Mouse (Mus musculus): ENCODE data around the gene Gpalpp1.

The Gpalpp1 gene

DNA sequence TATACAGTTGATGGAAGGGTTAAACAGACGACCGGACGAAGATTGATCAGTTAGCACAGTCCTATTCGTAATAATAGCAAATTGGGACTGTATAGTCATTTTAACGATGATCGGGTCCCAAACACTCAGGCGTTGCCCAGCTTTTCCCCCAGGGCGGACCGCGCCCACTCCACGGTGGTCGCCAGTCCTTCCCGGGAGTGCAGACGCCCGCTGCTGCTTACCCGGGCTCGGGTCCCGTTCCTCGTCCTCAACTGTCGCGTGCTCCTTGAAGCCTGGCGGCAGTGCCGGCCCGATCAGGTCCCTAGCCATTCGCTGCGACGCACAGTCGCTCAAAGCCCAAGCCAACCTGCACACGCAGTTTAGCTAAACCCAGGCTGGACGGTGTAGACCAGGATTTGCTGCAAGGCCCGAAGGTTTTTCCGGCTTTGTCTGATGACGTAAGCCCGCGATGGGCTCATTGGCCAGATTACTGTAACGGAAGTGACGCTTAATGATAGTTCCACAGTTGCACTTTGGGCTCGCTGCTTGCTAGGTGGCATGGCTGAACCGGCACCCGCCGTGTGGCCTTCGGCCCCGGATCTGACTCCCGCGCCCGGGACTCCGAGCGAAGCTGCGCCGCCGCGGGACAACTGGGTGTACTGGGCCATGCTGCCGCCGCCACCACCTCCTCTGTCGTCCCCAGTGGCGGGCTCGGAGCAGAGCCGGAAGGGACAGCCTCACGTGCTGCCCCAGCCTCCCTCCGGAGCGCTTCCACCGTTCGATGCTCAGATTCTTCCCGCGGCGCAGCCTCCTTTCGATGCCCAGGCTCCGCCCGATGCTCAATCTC, at the start of gene Gpalpp1, which contains the start of gene Nufip1:
Gpalpp1 (minus strand) TSS at position 365 of the 826 bp plus-strand sequence.
Nufip1 (plus strand) TSS at position 496 of the 826 bp plus-strand sequence.
- peak; percentile 97 for DNase-seq

DNA sequence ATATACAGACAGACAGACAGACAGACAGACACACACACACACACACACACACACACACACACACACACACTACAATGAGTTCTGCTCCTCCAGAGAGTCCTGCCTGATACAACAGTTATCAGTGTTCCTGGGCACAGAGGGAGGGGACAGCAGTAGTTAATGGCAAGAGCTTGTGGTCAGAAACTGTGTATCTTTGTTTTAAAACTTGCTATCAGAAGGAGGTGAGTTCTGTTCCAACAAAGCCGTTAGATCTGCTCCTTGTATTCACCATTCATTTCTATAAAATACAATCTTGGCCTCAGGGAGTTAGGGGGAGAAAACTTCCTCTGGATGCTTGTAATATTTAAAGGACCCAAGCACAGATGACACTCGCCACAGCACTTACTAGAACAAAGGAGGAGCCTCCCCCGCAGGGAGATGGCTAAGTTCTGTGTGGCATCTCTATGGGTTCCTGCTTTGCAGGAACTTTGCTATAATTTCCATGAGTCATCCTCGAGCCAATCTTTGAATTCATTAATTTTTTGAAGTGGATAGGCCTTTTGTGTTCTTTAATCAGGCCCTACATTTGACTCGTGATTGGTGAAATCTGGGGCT, 47.7 kb upstream of the Gpalpp1 start:
- DNase-seq, result no peak

DNA sequence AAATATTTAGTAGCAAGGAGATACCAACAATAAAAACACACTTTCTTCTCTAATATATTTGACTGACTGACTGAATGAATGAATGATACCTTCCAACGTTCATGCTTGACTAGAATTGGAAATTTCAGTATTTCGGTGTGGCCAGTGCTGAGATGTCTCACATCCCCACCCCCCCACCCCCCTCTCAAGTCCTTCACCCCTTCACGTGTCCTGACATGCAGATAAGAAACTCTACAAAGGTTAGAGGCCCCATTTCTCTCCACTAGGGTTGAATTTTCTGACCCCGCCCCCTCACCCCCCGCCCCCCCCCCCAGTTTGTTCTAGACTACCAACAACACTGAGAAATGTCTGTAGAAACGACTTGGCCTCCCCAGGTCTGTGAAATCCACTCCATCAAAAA, 43.3 kb upstream of the Gpalpp1 start:
- DNase-seq, result no peak

DNA sequence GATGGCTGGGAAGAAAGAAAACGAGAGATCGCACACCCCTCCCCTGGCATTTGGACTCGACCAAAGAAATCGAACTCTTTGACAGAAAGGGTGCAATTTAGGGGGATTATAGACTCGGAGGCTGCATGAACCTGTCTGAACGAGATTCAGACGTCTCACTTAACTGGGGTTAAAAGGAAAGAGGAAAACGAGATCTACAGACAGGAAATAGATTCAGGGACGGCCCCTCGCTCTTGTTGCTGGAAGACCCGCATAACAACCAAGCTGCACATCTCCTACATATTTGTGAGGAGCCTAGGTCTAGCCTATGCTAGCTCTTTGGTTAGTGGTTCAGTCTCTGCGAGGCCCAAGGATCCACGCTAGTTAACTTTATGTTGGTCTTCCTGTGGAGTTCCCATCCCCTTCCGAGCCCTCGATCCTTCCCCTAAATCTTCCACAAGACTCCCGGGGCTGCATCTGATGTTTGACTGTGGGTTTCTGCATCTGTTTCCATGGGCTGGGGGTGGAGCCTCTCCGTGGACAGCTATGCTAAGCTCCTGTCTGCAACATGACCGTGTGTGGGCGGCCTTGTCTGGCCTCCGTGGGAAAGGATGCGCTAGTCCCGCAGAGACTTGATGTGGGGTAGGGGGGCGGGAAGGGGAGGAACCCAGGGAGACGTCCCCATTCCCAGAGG, 42.6 kb upstream of the Gpalpp1 start:
- peak; percentile 69 for DNase-seq

DNA sequence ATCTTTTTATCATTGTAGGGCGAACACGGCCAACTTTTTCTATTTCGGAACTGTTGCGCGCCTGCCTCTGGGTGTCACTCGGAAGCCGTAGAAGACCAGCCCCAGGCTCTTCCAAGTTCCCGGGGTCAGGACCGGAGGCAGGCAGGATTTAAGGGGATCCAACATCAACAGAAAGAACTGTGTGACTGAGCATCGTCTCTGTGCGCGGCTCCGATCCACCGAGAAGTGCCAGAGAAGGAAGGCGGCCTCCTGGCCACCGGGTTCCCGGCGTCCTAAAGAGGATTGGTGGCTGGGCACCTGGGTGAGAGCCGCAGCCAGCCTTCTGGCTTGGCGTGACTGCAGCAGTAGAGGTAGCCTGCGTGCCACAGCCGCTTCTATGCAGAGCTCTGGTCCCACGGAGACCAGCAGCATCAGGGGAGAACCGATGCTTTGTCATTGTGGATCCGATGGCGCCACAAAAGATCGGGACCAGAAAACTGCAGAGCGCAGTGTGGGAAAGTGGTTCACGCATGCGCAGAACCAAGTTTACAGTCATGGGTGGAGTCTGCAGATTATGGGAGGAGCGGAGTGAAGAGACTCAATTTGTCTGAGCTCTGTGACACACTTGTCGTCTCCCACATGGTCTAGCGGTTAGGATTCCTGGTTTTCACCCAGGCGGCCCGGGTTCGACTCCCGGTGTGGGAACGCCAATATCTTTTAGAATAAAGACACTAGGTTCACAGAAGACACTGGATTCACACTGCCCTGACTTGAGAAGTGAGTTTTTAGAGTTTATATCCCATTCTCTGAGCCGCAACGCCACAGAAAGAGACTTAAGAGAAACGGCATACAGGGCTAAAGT, 41.8 kb upstream of the Gpalpp1 start:
- peak; percentile 96 for DNase-seq

DNA sequence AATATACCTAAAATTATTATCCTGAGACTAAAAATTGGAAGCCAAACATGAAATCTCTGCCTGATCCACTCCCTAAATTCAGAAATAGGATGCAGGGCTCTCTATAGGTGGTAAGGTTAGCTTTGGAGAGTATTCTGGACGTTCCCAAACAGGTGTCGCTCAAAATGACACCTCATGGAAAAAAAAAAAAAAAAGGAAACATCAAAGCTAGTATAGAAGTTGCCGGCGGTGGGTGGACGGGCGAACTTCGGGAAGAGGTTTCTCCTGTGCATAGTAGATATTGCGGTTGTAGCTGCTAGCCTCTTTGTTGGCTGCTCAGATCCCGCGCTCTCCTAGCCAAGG, 41.2 kb upstream of the Gpalpp1 start:
- DNase-seq, result no peak

DNA sequence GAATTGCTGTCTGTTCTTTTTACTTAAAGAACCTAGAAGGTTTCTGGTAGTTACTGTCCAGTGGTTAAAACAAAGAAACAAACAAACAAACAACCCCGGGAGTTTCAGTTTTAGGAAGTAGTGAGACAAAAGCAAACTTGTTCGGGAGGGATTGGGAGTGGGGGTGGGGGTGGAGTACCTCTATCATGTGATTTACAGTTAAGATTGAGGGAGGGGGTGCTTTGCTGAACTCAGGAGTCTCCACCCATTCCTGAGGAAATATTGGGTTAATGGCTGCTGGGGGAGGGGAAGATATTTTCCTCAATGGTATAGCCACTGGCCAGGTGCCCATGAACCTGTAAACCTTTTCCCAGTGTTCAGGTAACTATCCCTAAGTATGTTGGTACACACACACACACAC, 40.5 kb upstream of the Gpalpp1 start:
- DNase-seq, result no peak

DNA sequence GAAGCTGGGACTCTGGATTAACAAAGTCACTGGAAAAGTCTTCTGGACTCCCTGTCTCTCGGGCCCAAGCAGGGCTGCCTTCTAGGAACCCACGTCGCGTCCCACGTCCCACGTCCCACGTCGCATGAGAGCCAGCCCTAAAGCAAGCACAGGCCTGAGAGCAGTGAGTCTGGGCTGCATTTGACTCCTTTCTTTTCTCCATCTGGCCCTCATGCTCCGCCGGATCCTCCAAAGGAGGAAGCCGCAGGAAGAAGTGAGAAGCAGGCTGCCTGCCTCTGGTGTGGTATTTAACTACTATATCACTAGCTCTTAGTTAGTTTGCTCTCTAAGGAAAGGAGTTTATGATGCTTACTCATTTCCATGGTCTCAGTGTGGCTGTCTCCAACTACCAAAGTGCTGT, 39.9 kb upstream of the Gpalpp1 start:
- DNase-seq, result no peak

DNA sequence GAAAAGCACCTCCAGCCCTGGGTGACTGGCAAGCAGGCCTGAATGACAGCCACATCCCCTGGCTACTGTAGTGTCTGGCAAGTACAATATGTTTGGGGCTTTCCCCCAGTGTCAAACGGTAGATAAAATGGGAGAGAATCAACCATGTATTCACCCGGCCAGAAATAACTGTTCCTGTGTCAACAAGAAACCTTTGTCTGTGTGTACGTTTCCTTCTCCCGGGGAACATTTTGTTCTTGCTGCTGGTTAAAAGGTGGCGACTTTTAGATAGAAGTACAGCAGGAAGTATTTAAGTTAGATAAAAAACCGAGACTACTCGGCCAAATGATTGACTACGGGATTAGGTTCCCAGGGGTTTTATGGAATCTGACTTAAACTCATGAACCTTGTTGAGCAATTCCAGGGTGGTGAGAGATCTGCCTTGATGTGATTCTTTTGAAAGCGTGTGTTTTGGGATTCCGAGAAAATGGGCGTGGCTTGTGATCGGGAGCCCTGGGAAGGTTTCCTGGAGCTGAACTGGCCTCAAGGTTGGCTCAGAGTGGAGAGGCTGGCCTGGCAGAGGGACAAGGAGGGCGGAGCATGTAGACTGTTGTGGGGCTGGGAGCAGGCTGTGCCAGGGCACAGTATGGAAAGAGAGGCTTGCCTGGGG, 39.1 kb upstream of the Gpalpp1 start:
- peak; percentile 63 for DNase-seq

DNA sequence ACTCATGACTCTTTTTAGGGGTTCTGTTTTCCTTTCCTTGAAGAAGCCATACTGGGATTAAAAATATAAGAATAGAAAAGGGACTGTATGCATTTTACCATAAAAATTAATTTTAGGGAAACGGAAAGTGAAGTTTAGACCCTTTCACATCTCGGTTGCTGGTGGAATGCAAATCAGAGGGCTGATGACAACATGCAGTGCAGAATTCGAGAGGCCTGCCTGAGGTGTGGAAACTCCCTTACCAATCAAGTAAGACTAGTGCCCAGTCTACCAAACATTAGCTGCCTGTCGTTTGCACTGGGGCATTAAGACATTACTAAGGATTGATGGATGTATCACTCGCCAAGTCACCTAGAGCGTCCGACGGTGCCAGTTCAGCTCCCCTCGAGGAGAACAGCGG, 37.7 kb upstream of the Gpalpp1 start:
- no peak for DNase-seq

DNA sequence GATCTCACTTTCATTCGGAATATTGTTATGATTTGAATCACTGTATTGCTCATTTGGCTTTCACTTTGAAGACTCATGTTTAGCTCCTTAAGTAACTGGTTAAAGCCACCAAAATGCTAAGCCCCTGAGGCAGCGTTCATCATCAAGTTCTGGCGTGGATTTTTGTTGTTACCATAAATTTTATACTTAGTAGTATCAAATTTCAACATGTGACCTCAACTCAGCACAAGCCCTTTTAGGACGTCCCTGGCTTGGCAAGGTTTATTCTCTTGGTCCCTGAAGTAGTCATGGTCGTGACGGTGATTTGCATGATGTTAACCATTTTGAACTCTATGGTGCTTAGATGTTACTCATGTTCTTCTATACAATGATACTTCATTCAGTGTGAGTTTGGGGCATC, 36.5 kb upstream of the Gpalpp1 start:
- no peak for DNase-seq

DNA sequence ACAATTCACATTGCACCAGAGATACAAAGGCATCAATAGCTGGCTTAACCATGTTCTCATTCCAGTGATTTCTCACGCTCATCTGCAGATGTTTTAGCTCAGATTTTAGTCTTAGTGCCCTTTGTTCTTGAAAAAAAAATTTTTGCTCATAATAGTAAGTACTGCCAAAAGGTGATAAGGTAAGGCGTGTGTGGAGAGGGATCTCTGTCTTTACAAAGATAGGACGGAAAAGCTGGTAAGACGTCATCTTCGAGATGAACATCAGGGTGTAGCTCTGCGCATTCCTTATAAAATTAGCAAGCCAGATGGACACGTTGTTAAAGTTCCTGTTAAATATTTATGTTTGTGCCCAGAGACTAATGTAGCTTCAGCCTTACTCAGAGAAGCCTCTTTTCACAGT, 35.3 kb upstream of the Gpalpp1 start:
- DNase-seq, result no peak

DNA sequence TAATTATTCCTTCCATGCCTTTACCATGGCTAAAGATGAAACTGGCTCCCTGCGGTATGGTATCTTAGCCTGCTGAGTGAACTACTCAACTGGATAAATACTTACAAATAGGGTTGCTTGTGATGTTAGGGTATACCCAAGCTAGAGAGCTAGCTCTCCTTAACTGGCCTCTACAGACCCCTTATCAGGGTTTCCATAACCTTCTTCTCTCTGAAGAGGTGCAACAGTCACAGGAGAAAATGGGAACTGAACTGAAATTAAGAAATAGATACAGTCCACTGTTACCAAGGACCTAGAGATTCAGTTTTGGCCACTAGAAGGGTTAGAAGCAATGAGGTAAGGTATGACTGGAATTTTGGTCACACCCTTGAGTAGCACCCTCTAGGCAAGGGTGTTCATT, 34.7 kb upstream of the Gpalpp1 start:
- DNase-seq, result no peak

DNA sequence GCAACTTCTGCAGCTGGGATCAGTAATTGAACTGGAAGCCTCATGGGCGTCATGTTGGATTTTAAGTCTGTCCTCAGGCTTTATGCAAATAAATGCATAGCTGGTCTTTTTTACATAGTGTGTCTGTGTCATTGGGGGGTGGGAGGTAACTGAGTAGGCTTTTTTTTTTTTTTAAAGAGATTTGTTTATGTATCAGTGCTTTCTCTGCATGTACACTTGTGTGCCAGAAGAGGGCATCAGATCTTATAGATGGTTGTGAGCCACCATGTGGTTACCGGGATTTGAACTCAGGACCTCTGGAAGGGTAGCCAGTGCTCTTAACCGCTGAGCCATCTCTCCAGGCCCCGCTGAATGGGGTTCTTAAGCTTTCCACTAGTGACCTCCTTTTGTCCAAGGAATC, 24.4 kb upstream of the Gpalpp1 start:
- DNase-seq, result no peak

DNA sequence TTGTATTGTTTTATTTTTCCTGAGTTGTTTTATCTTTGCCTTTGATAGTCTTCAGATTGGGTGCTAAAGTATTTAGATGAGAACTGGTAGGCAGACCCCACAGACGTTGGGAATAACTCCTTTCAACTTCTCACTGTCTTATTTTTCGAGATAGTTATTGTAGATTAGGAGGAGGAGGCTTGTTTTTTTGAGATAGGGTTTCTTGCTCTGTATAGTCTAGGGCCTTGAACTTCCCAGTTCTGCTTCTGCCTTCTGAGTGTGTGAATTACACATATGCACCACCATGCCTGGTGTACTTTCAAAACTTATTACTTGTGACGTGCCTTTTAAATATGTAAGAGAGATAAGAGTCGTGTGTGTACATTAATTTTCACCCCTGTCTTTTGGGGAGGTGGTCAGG, 17.6 kb upstream of the Gpalpp1 start:
- no peak for DNase-seq

DNA sequence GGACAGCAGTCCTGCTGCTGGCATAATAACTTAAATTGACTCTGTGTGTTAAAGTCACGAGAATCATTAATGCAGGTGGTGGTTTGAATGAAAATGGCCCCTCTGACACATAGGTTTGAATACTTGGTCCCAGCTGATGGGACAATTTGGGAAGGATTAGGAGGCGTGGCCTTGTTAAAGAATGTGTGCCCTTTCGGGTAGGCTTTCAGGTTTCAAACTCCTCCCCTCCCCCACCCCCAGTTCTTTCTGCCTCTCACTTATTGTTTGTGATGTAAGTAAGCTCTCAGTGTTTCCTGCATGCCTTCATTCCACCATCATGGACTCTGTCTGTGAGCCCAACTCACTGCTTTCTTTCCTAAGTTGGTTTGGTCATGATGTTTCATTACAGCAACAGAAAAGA, 16.8 kb upstream of the Gpalpp1 start:
- DNase-seq, result no peak

DNA sequence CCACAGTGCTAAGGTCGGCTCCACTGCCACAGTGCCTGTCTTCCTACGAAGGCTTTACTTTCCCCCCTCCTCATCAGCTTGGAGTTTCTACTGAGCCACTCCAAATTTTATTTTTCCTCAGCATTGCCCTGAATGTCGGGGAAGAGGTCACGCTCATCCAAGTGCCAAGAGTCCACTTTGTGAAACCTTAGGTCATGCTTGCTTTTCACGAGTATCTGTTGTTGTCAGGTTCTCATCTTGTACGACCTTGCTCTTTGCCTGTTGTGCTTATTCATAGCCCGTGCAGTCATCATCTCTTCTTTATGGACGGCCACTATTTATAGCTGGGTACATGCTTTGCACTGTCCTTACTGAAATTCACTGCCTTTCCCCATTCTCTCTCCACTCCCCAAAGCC, 12.1 kb upstream of the Gpalpp1 start:
- no peak for DNase-seq

DNA sequence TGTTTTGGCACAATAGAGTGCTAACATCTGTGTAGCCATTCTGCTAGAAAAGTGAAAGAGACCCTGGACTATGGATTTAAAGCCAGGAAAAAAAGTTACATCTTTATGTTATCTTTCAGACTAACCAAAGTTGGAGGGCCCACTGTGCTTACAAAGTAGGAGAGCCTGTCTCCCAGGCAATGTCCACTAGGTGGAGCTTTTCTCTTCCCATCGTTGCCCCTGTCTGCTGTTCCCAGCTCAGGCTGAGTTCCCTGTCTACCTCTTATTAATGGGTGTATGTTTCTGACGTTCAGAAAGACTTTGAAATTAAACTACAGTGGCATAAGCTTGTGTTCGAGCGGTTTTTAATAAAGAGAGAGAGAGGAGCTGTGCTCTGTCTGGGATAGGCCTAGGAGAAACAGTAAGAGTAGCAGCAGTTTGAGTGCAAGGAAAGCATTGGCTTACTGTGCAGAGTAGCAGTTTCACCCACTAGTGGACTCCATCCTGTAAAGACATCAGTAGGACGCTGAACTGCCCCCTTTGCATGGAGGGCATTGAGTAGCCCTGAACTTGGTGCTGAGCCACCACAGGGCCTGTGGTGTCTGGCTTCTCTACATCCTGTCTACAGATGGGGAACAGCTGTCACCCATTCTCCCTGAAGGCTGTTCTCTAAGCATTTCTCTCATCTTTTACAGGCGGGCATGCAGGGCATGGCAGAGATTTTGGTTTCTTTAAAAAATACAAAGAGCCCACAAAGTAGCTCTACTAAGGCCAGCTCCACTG, 11.5 kb upstream of the Gpalpp1 start:
- DNase-seq, result peak; percentile 74

DNA sequence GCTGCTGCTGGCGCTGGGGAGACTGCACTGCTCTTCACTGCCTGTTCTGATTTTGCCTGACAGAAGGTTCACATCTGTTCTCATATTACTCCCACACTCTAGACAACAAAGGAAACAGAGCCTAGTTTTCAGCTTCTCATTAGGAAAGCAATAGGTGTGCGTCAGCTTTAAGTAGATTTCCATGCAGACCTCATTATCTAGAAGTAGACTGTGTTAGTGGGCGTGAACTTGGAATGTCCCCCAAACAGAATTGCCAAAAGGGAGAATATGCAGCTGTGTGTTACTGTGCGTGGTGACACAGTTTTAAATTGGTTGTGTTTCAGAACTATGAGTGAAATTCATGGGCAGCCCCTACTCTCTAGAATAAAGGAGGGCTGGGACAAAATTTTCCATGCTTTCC, 9.9 kb upstream of the Gpalpp1 start:
- no peak for DNase-seq

DNA sequence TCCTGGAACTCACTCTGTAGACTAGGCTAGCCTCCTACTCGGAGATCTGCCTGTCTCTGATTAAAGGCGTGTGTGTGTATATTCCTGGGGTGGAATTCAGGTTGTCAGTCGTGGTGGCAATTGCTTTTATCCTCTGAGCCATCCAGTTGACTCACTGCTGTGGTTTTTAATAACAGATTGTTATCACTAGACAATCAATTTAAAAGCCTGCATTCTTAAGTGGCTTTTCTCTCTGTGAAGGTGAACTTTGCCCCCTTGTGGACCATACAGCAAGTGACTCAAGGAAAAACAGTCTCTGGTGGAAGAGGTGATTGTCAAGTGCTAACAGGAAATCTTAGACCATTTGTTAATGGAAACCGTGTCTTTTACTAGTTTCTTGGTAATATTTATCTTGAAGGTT, 8.4 kb upstream of the Gpalpp1 start:
- peak; percentile 19 for DNase-seq

DNA sequence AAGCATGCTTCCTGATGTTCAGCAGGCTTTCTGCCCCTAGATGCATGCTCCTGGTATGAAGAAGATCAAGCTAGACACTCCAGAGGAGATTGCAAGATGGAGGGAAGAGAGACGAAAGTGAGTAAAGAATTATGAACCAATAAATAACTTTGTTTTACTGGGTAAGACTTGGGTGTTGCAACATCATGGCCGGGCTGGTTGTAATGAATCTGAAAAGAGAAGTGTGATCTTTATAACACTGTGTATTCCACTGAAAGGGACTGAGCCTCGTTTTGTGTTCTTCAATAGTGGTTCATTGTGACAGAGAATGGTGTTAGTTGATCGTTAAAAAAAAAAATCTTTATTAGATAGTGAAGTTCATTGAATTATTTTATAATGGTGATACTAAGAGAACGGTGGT, 5.2 kb upstream of the Gpalpp1 start:
- DNase-seq, result no peak

DNA sequence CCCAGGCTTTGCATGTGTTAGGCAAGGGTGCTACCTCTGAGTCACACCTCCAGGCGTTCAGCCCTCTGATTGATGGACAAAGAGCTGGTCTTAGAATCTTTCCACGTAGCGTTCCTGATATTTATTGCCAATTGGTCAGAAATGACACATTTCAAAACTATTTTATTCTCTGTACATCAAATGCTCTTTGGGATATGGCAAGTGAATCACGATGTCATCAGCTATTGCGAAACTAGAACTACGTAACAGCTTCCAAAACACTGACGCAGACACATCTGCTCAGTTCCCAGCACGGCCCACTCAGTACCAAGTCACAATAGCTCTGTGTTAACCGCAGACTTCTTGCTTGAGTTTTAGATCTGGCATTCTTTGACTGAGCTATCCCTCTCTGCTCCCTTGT, 11.0 kb downstream of the Gpalpp1 start:
- DNase-seq, result no peak
